Mouse (Mus musculus) intestine, embryonic 16.5 days (tissue): ENCODE measurements around the gene Pced1b. TPM values are rescaled to one million over a fixed set of nuclear protein-coding genes. Genes with fewer than 3 reads are reported as not detected.

Source experiments
- ATAC-seq: fragments of 200-750 bp; cut with Nextera tagmentation; 2 replicates; pipeline ENCODE4 v1.8.0; 2017; ENCODE audit warnings: moderate TSS enrichment, moderate library complexity
- H3K27ac ChIP-seq: fragments of 300-500 bp; sonication (generic); 2 replicates; pipeline ENCODE4 v1.5.1; 2014; ENCODE audit warnings: mild to moderate bottlenecking, low read length
- H3K27me3 ChIP-seq: fragments of 300-500 bp; sonication (generic); replicated peaks from 2 replicates; pipeline ENCODE4 v1.6.1; 2014; ENCODE audit warnings: low read length, control low read depth, mixed read lengths; ENCODE audit not compliant: control insufficient read depth, insufficient read depth
- H3K36me3 ChIP-seq: fragments of 300-500 bp; sonication (generic); 2 replicates; pipeline ENCODE4 v1.6.1; 2014; ENCODE audit warnings: low read length, control low read depth; ENCODE audit not compliant: control insufficient read depth, insufficient read depth
- H3K4me1 ChIP-seq: fragments of 300-500 bp; sonication (generic); 2 replicates; pipeline ENCODE4 v1.6.1; 2014; ENCODE audit warnings: low read length, control low read depth, mixed read lengths; ENCODE audit not compliant: control insufficient read depth, insufficient read depth
- H3K4me2 ChIP-seq: fragments of 300-500 bp; sonication (generic); 2 replicates; pipeline ENCODE4 v1.6.1; 2014; ENCODE audit warnings: low read depth, low read length, control low read depth
- H3K4me3 ChIP-seq: fragments of 300-500 bp; sonication (generic); 2 replicates; pipeline ENCODE4 v1.5.1; 2014; ENCODE audit warnings: mild to moderate bottlenecking, low read length
- H3K9ac ChIP-seq: fragments of 300-500 bp; sonication (generic); 2 replicates; pipeline ENCODE4 v1.6.1; 2014; ENCODE audit warnings: low read depth, low read length
- H3K9me3 ChIP-seq: fragments of 300-500 bp; sonication (generic); 2 replicates; pipeline ENCODE4 v1.6.1; 2016; ENCODE audit warnings: low read length, control low read depth; ENCODE audit not compliant: control insufficient read depth
- WGBS: fragments of 180-500 bp; shearing (Covaris S2); extraction: QIAGEN DNeasy Blood & Tissue Kit; methylation state at CpG from one replicate; pipeline ENCODE4 v1.1.7; 2014; 5-methylcytosine and 5-hydroxymethylcytosine counted together
- polyA plus RNA-seq: library from polyadenylated mRNA; unstranded; fragments of >200 nt; fragmentation: Nextera tagmentation; extraction: Ambion mirVana; gene quantifications from 2 replicates; pipeline ENCODE4 v1.2.1, GENCODE M21; 2015

Gene Pced1b
- polyA plus RNA-seq, 1 experiment from 2014 or later, result 3.6 TPM

DNA sequence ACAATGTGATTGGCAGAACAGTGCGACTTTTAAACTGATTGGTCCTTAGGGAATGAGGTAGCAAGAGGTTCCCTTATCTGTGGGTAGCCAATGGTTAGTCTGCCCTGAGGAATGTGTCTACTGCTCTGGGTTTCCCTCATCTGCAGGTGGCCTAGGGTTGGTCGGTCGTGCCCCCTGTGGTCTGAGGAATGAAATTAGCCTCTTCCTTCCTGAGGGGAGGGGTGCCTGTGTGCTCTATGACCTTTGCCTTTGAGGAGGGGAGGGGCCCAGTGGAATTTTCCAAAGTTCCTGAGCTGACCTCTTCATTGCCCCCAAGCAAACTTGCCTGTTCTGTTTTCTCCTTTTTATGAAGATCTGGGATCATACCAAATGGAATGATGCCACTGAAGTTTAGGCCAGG, 174.6 kb downstream of the Pced1b start:
- Histone ChIP-seq H3K4me2 (no peak overlapping the region), H3K27me3 (no peaks in the 10 kb centered on the region), H3K36me3 (no peaks in the 10 kb centered on the region), H3K4me3 (no peak overlapping the region), H3K9me3 (no peaks in the 10 kb centered on the region), H3K9ac (no peak overlapping the region), H3K27ac (no peak overlapping the region), H3K4me1 (no peaks in the 10 kb centered on the region)
- 72% methylated on average over 3 of the region's 3 CpGs for WGBS
- ATAC-seq, result no peak

DNA sequence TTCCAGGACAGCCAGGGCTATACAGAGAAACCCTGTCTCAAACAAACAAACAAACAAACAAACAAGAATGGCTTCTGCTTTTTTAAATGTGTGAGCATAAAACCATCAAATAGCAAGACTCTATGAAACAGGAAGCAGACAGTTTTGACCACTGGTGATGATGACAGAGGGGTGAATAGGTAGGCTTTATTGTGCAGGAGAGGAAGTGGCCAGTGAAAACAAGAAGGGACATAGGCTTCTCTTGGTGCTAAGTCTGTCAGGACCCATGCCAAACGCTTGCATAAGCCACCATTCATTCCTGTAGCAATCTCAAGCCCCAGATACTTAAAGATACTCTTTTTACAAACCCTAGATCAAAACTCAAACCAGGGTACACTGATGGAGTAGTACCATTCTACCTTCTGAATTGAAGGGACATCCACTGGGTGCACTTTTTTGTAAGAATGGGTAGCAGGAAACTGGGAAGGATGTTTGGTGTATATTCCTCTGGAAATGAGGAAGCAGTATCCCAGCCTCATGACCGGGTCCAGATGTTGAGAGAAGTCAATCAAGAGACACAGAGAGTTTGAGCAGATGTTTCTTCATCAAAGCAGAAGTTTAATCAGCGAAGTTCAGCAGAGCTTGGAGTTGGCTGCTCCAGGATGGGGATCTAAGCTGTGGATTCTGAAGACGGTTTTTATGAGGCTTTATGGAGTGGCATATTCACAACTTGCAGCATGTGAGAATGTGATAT, 175.5 kb downstream of the Pced1b start:
- no peaks in the 10 kb centered on the region for H3K27me3 ChIP-seq
- H3K27ac ChIP-seq, result no peak overlapping the region
- H3K36me3 ChIP-seq, result no peaks in the 10 kb centered on the region
- H3K4me1 ChIP-seq, result no peaks in the 10 kb centered on the region
- 74% methylated on average over 4 of the region's 4 CpGs for WGBS
- no peak overlapping the region for H3K9ac ChIP-seq
- no peaks in the 10 kb centered on the region for H3K9me3 ChIP-seq
- H3K4me3 ChIP-seq, result no peak overlapping the region
- H3K4me2 ChIP-seq, result no peak overlapping the region
- ATAC-seq, result no peak

DNA sequence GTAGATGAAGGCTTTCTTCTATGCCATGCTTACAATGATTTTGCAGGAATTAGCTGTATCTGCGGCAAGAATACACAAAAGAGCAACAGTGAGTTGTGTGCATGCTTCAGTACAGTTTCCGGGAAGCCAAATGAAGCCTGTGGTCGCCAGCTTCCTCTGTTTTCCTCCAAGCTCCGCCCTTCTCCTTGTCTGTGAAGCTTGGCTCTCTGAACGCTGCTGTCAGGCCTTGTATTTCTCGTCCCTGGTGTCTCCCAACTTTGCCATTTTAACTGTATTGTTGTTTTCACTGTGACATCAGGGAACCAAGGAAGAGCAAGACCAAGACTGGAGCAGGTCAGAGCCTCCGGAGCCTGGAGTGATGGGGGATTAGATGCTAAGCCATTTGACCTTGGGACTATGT, 177.5 kb downstream of the Pced1b start:
- Histone ChIP-seq H3K36me3 (no peaks in the 10 kb centered on the region), H3K4me3 (no peak overlapping the region), H3K4me1 (no peaks in the 10 kb centered on the region), H3K27ac (no peak overlapping the region), H3K27me3 (no peaks in the 10 kb centered on the region), H3K4me2 (no peak overlapping the region), H3K9me3 (no peaks in the 10 kb centered on the region), H3K9ac (no peak overlapping the region)
- WGBS, result 57% methylated on average over 7 of the region's 7 CpGs
- ATAC-seq, result no peak

DNA sequence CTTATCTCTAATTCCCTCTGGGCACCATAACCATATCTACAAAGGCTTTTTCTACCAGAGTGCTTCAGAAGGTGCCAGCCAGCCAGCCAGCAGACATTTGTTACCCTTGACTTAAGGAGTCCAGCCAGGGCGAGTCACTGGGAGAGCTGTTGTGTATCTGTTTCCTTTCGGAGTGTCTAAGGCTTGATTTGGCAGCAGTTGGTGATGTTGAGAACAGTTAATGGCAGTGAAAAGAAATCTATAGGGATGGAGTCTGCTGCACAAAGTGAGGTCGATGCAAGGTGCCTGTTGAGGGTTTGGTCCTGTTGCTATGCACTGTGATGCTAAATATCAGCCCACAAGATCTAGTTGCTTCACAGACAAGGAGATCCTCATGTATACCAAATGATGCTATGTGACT, 178.1 kb downstream of the Pced1b start:
- no peaks in the 10 kb centered on the region for H3K9me3 ChIP-seq
- H3K9ac ChIP-seq, result no peak overlapping the region
- WGBS, result 84% methylated on average over 3 of the region's 3 CpGs
- ATAC-seq, result no peak
- H3K4me1 ChIP-seq, result no peaks in the 10 kb centered on the region
- no peak overlapping the region for H3K4me3 ChIP-seq
- H3K27me3 ChIP-seq, result no peaks in the 10 kb centered on the region
- no peak overlapping the region for H3K27ac ChIP-seq
- H3K4me2 ChIP-seq, result no peak overlapping the region
- no peaks in the 10 kb centered on the region for H3K36me3 ChIP-seq

DNA sequence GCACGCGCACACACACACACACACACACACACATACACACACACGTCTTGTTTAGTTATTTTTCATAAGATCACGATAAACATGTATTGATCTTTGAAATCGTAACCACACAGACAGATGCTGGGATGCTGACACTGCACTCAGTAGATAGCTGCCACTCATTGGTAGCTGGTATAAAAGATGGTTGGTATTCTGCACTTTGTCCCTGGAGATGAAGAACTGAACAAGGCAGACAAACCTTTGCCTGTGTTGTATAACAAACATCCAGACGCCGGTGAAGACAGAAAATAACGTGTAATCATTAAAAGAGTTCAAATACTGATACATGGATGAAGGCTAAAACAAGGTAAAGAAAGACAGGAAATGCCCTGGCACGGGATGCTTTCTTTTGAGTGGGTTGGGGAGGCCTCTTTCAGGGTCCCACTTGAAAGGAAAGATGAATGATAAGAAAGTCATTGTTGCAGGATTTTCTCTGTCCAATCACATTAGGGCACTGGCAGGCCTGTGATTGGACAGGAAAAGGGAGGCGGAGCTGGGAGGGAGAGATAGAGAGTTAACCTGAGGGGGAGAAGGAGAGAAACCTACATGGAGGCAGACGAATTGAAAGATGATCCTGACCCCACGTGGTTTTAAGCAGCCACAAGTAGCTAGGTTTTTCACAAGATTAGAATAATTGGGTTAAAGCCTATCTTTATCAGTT, 182.4 kb downstream of the Pced1b start:
- H3K27me3 ChIP-seq, result no peaks in the 10 kb centered on the region
- no peak overlapping the region for H3K9ac ChIP-seq
- no peak overlapping the region for H3K27ac ChIP-seq
- ATAC-seq, result no peak
- H3K9me3 ChIP-seq, result no peaks in the 10 kb centered on the region
- no peak overlapping the region for H3K4me2 ChIP-seq
- H3K4me3 ChIP-seq, result no peak overlapping the region
- WGBS, result 85% methylated on average over 12 of the region's 12 CpGs
- no peaks in the 10 kb centered on the region for H3K36me3 ChIP-seq
- H3K4me1 ChIP-seq, result no peaks in the 10 kb centered on the region

DNA sequence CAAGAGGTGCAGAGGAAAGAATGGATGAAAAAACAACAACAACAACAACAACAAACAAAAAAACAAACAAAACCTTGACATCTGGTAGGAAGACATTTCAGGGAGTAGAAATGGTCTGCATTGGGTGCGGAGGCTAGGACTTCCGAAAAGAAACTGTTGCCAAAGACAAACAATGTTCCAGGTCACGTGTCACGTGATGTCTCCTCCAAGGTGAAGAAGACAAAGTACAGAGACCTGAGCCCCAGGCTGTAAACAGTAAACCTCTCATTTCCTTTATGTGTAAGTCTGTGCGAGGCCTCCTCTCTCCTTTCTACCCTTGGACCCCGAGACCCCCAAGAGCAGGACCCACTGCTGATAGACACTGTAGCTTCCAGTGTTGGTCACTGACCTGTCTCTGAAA, 184.6 kb downstream of the Pced1b start:
- H3K27ac ChIP-seq, result no peak overlapping the region
- H3K9ac ChIP-seq, result no peak overlapping the region
- no peak overlapping the region for H3K4me3 ChIP-seq
- H3K4me1 ChIP-seq, result no peaks in the 10 kb centered on the region
- H3K9me3 ChIP-seq, result no peaks in the 10 kb centered on the region
- 82% methylated on average over 6 of the region's 6 CpGs for WGBS
- ATAC-seq, result no peak
- H3K36me3 ChIP-seq, result no peaks in the 10 kb centered on the region
- no peak overlapping the region for H3K4me2 ChIP-seq
- H3K27me3 ChIP-seq, result no peaks in the 10 kb centered on the region

DNA sequence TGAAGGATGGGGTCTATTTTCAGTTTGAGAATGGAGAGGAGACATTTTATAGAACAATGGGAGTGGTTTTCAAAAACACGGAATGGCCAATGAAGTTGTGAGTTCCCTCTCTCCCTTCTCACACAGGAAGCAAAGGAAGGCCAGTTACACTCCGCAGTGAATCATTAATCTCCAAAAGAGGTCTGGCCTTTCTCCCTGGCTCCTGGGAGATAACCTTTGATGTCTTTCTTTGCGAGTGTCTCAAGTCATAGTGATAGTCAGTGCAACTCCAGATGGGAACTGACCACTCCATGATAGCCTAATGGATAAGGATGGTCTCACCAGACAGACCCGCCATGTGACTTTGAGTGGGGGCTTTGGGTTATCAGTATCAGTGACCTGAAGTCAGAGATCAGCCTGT, 185.3 kb downstream of the Pced1b start:
- Histone ChIP-seq H3K36me3 (no peaks in the 10 kb centered on the region), H3K4me3 (no peak overlapping the region), H3K4me2 (no peak overlapping the region), H3K27ac (no peak overlapping the region), H3K4me1 (no peaks in the 10 kb centered on the region), H3K9ac (no peak overlapping the region), H3K9me3 (no peaks in the 10 kb centered on the region), H3K27me3 (no peaks in the 10 kb centered on the region)
- ATAC-seq, result no peak
- WGBS, result 20% methylated on average over 4 of the region's 4 CpGs

Other genes with a start within 250 kb of the Pced1b start
- 31.9 and 32.8 TPM in 2 replicates for gene Slc38a4, start 191.2 kb upstream of the Pced1b start, polyA plus RNA-seq
- 4.9 and 5.8 TPM in 2 replicates for gene Amigo2, start 180 bp downstream of the Pced1b start, polyA plus RNA-seq